Mouse (Mus musculus): ENCODE results near the gene Tbl1xr1.
A peak's percentile ranks its signal among the peaks of the same experiment; 100 is the strongest.

Tbl1xr1 gene

DNA sequence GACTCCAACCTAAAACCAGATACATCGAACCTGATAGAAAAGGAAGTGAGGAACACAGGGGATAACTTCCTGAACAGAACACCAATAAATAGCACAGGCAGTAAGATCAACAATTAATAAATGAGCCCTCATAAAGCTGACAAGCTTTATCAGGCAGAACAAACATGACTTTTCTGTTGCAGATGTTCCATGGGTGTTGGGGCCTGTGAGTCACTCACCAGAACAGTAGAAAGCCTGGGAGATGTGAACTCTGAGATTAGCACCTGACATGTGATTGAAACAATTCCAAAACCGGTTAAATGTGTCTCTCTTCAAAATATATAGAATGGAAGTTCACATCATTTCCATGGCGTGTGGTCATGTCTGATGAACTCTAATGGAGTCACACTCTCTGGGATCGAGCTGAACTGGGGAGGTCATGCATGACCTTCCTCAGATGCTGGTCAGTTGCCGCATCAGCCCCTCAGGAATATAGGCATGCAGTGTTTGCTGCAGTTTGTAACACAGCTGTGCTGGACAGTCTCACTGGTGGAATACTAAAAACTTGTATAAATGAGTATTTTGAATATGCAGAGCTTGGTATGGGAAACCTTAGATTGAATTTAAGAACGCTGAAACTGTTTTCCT is 72.0 kb downstream of the Tbl1xr1 start:
- no peak for TF ChIP-seq GATA4 (IDR thresholded peaks at IDR 0.05; ENCODE audit: insufficient replicate concordance, low read length)

DNA sequence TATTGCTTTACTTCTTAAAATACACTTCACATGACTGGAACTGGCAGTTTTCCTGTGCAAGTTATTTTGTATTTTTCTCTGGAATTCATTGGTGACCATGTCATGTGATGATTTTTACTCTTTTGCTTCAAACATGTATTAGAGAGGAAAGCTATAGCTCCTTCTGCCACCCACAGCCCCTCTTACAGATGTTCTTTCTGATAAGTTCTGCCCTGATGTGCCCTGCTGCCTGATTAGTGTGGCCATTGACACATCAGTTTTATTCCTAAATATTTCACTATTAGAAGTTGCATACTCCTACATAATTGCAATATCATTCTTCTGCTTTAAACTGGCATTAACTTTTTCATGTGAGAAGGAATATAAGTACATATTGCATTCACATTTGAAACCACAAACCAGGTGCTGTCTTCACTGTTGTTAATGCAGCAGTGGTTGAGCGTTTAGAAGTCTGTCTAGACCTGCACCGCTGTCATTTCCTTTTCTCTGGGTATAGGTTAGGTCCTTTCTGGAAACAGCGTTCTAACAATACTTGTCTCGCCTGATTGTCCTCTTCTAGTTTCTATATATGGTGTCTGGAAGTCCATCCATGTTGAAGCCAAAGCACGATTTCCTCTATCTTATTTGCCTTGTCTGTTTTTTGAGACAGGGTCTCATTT is 74.5 kb downstream of the Tbl1xr1 start:
- TF ChIP-seq GATA4 (IDR thresholded peaks at IDR 0.05; ENCODE audit: insufficient replicate concordance, low read length) = no peak

DNA sequence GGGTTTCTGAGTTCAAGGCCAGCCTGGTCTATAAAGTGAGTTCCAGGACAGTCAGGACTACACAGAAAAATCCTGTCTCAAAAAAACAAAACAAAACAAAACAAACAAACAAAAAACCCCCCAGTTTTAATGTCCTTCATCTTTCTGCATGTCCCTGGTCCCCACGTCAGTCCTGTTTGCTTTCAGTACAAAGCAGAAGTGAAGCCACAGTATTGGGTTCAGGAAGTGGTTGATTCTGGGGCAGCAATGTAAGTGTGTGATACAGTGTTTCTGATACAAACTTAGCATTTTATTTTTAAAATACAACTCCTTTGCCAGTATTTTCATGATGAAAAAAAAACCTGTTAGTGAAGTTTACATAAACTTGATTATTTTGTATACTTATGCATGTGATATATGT is 76.3 kb downstream of the Tbl1xr1 start:
- no peak for TF ChIP-seq GATA4 (IDR thresholded peaks at IDR 0.05; ENCODE audit: insufficient replicate concordance, low read length)

DNA sequence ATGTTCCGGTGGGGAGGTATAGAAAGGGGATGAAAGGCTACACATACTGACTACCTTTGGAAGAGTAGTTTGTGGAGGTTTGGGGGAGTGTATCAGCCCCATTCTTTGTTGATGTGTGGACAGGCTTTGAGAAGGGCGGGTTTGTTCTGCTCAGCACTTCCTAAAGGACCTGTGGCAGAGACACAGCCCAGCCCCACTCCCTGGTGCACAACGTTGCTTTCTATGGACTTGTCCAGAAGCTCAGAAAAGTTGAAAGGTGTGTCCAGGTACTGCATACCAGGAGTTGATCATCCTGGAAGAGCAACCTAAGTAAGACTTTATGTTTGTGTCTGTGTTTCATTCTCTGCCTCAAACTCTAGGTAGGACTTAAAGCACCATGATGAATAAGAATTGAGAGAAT is 78.1 kb downstream of the Tbl1xr1 start:
- TF ChIP-seq GATA4 (IDR thresholded peaks at IDR 0.05; ENCODE audit: insufficient replicate concordance, low read length) = no peak

DNA sequence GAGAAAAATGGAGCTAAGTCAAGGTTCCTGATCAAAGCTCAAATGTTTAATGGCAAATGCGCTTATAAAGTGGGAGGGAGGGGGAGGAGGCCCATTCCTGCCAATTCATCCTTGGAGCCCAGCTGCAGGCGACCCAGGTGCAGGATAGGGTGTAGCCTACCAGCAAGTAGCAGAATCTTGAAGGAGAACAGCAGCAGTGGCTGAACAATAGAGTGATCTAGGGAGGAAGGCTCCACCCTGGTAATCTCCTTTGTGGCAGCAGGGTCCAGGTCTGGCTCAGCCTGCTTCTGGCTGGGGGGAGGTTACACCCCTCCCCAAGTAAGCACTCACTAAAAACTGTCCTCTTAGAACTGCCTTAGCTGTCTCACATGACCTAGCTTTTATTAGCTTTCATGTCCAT is 79.9 kb downstream of the Tbl1xr1 start:
- TF ChIP-seq GATA4 (IDR thresholded peaks at IDR 0.05; ENCODE audit: insufficient replicate concordance, low read length) = no peak

DNA sequence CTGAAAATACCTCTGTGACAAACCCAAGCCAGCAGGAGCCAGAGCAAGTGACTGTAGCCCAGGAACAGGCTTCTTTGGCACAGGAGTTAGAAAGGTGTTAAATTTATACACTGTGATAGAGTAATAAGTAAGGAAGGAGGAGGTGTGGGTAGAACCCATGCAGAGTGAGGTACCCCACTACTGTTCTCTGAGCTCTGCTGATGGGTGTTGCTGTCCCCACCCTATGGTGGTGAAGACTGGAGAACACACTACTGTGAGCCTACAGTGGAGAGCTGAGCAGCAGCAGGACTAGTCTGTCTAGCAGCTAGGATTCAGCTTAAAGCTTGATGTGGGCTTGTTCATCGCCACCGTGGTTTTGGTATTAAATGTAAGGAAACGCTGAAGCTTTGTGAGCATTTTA is 86.5 kb downstream of the Tbl1xr1 start:
- no peak for TF ChIP-seq GATA4 (IDR thresholded peaks at IDR 0.05; ENCODE audit: insufficient replicate concordance, low read length)

DNA sequence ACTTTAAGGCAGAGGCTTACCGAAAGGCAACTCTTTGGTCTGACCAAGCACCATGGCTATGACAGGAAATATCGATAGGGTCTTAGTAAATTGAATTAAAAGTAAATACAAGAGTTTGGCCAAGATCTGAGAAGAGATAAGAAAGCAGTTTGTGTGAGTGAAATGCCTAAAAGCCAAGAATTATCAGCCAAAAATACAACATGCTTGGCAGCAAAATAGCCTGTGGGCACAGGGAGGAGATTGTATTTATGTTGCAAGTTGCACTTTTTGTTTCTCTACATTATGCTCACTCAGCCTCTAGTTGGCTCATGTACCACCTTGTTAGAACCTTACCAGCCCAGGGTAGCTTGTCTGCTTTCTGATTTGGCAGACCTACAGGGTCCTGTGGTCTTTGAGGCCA is 91.4 kb downstream of the Tbl1xr1 start:
- peak; percentile 48 for TF ChIP-seq GATA4 (IDR thresholded peaks at IDR 0.05; ENCODE audit: insufficient replicate concordance, low read length)

DNA sequence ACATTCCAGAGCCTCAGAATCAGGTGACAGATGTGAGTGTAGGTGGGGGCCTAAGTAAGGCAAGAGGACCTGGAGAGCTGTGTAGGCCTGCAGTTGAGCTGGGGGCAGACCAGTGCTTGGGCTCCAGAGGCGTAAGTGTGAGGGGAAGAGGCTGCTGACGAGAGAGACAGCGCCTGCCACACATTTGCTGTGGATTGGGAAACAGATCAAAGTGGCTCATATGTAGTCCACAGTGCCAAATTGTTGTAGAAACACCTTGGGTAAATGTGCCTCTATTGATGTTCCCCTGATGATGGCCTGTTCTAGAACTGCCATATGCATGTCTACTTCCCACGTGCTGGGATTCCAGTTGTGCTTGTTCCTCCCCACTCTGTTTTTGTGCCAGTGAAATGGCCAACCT is 92.0 kb downstream of the Tbl1xr1 start:
- TF ChIP-seq GATA4 (IDR thresholded peaks at IDR 0.05; ENCODE audit: insufficient replicate concordance, low read length) = no peak

DNA sequence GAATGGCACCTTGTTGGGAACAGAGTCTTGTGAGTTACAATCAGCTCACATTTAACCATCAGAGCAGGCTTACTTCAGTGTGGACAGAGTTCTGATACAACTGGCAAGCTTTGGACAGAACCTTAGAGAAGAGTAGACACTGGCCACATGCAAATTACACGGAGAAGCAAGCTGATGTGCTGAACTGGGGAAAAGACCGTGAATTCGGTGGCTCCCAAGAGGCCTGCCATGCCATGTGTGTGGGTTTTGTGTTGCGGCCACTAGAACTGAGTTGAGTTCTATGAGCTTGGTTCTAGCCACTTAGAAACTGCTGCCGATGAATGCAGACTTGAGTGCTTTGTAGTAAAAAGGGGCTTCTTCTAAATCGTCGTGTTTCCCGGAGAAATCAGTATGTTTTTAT is 95.1 kb downstream of the Tbl1xr1 start:
- no peak for TF ChIP-seq GATA4 (IDR thresholded peaks at IDR 0.05; ENCODE audit: insufficient replicate concordance, low read length)

DNA sequence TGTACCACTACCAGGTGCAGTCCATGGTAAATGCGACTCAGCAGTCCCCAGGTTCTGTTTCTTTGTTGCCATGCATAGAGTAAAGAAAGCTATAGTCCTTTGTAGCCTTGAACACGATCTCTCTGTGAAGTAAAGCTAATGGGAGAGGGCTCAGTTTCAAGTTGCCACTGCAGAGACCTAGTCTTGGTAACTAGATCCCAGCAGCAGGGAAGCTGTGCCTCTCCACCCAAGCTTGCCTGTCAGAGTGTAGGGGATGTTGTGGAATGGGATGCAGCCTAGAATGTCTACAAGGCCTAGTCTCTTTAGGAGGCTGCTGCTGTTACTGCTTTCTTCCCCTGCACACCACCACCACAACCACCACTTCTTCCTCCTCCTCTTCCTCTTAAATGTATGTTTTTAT is 96.0 kb downstream of the Tbl1xr1 start:
- no peak for TF ChIP-seq GATA4 (IDR thresholded peaks at IDR 0.05; ENCODE audit: insufficient replicate concordance, low read length)

DNA sequence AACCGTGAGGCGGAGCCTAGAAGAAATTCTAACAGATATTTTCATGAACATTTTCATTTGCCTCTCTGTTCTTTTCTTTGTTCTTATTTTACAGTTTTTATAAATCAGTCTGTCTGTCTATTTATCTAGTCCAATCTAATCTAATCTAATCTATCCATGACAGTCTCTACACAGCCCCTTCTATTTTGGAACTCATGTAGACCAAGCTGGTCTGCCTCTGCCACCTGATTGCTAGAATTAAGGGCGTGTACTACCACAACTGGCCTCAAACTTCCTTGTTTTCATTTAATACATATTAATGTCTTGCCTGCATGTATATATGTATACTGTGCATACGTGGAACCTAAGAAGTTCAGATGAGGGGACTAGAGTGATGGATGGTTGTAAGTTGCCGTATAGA is 96.7 kb downstream of the Tbl1xr1 start:
- no peak for TF ChIP-seq GATA4 (IDR thresholded peaks at IDR 0.05; ENCODE audit: insufficient replicate concordance, low read length)

DNA sequence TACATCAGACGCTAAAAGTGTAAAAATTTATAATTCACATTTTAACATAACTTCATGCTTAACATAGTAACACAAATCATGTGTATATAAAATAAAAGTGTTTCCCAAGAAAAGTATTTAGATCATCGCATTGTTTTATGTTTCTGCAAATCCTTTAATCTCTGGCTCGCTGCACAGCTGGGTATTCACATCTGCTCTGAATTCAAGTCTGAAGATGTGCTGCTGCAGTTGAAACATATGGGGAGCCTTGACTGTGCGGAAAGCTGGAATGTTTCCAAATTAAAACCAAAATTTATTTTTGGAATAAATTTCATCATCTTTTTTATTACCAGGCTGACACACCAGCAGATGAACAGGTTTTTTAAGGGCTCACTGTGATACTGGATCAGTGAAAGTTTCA is 97.8 kb downstream of the Tbl1xr1 start:
- TF ChIP-seq GATA4 (IDR thresholded peaks at IDR 0.05; ENCODE audit: insufficient replicate concordance, low read length) = no peak

DNA sequence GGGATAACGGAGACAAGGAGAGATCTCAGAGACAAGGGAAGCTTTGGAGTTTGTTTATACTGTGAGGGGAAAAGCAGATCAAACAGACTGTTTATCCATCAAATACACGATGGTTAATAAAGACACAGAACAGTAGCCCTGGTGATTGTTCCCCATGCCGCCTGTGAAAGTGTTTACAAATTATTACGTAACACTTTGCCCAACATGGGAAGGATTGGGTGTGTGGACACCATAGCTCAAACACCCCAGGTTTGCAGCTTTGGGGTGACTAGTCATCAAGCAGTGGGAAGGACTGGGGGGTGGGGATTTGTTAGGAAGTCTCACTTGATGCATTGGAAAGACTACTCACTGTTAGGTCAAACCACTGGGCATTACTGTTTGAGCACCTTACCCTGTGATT is 103.6 kb downstream of the Tbl1xr1 start:
- no peak for TF ChIP-seq GATA4 (IDR thresholded peaks at IDR 0.05; ENCODE audit: insufficient replicate concordance, low read length)

DNA sequence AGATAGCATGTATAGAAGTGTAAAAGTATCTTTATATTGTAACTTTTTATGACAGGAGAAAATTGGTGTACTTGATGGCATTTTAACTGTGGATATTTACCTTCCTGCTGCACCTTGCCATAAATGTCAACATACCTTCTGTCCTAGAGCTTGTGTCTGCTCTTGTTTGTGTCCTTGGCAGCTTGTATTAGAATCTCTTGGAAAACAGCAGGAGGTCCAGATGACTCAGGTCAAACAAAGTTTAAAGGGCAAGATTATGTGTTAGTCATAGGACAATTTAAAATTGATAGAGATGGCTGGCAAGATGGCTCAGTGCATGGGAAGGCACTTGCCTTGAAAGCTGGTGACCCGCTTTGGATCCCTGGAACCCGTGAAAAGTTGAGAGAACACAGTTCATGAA is 104.6 kb downstream of the Tbl1xr1 start:
- TF ChIP-seq GATA4 (IDR thresholded peaks at IDR 0.05; ENCODE audit: insufficient replicate concordance, low read length) = no peak

DNA sequence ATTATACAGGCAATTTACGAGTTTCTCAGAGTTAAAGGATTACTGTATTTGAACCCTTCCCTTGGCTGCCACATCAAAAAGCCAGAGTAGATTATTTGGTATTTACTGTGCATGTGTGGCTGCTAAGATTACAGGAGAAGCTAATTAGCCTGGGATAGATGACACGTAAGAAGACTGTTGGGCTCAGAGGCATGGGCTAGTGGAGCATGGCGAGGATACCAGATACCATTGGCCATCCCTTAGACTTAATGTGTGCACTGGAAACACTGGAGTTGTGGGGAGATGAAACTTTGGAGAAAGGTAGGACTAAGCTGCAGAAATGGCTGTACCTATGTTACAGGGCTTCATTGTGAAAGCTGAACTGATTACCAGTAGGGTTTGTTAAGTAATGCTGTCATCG is 108.8 kb downstream of the Tbl1xr1 start:
- no peak for TF ChIP-seq GATA4 (IDR thresholded peaks at IDR 0.05; ENCODE audit: insufficient replicate concordance, low read length)

DNA sequence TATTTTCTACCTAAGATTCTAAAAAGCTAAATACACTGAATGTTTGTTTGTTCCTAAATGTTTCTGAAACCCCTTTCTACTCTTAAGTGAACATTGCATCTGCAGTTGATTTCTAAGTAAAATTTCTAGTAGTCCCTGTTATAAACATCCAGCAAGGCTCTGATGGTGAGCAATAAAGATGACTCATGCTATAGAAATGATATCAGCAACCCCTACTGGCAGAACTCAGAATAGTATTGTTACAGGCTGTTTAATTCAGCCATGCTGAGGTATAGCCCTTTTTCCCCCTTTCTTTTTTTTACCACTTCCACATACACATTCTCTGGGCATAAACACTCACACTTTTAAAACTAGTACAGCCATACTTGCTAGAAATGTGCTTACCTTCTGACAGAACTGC is 114.0 kb downstream of the Tbl1xr1 start:
- no peak for TF ChIP-seq GATA4 (IDR thresholded peaks at IDR 0.05; ENCODE audit: insufficient replicate concordance, low read length)

DNA sequence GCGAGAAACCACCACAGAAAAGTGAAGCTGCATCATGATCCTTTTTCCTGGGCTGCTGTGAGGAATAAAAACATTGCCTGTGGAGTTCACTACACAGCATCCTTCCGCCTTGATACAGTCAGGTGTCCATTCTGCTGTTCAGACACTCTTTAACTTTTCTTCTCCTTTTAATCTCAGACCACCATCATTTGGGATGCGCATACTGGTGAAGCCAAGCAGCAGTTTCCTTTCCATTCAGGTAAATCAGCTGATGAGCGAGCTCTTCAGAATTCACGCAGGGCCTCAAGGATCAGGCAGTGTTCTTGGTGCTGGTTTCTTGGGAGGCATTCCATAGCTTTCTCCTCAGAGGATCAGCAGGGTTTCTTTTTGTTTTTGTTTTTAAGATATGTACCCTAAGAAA is 116.5 kb downstream of the Tbl1xr1 start:
- TF ChIP-seq GATA4 (IDR thresholded peaks at IDR 0.05; ENCODE audit: insufficient replicate concordance, low read length) = no peak
